Comparison of ENCODE assay signal across 8 mouse cellular contexts in the genomic region with DNA sequence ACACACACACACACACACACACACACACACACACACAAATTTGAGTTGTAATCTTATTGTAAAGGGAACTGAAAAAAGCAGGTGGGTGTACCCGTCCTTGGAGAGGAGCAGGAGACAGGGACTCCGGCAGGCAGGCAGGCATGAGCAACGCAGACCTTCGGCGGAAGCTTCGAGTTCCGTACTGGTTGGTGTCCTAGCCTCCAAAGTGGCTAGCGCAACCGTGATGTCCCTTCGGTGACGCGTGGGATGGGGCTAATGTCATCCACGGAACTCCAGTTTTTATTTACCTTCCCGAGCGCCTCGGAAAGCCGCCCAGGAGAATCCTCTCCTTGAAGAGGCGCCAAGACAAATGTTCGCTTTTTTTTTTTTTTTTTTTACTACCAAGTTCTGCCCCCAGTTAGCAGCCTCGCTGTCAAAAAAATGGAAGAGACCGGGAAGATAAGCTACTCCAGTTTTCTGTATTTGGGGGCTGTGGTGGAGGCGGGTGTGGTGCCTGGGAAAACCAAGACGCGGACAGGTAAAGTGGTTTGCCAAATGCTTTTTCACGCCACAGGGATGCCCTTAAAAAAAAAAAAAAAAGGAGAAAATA. TPM values are rescaled to one million over a fixed set of nuclear protein-coding genes. Genes with fewer than 3 reads are reported as not detected.
DNase-seq lines count a peak whose midpoint lies in the region; ATAC-seq and TF ChIP-seq lines count a peak whose summit lies in the region.

No protein-coding gene starts in this region.

- TF ChIP-seq CTCF in lung, postnatal 0 days (IDR thresholded peaks at IDR 0.05): no peak

- under 1% methylated on average over 25 of the region's 25 CpGs for WGBS in lung, postnatal 0 days
- 1% methylated on average over 25 of the region's 25 CpGs for WGBS in midbrain, embryonic 12.5 days

- H3K4me2 ChIP-seq in lung, postnatal 0 days (replicated peaks; ENCODE audit: low read depth, low read length): peak overlapping the region; percentile 82
- H3K4me2 ChIP-seq in midbrain, embryonic 12.5 days (replicated peaks): peak overlapping the region; percentile 96

- H3K4me3 ChIP-seq in lung, postnatal 0 days (ENCODE audit: low read depth, low read length): peak overlapping the region; percentile 41
- H3K4me3 ChIP-seq in midbrain, embryonic 12.5 days: peak overlapping the region; percentile 46

- no peaks in the 10 kb centered on the region for H3K36me3 ChIP-seq in lung, postnatal 0 days (ENCODE audit: insufficient read depth, low read length)
- no peaks in the 10 kb centered on the region for H3K36me3 ChIP-seq in midbrain, embryonic 12.5 days

- ATAC-seq in lung, postnatal 0 days: no peak
- ATAC-seq in inflammation-experienced regulatory T-cells, adult 6 months: peak; percentile 3
- 0 out of 2 replicates have a peak, but pooled peaks have one; percentile 27 for ATAC-seq in midbrain, embryonic 12.5 days (ENCODE audit: low FRiP score, low read depth)

- peak overlapping the region; percentile 64 for H3K27ac ChIP-seq in lung, postnatal 0 days (ENCODE audit: low read length)
- no peak overlapping the region for H3K27ac ChIP-seq in midbrain, embryonic 12.5 days (replicated peaks)

- peak; percentile 46 for DNase-seq in adrenal gland, adult 8-10 months
- no peak for DNase-seq in adrenal gland, postnatal 14 days
- no peak for DNase-seq in lung, postnatal 0 days (ENCODE audit: low spot score)
- DNase-seq in lung, postnatal 25 days (ENCODE audit: low spot score): no peak
- DNase-seq in embryo, embryonic 11 days: no peak
- DNase-seq in spleen, postnatal 36 days (ENCODE audit: low spot score in 2 of 2): no peak

- H3K9me3 ChIP-seq in lung, postnatal 0 days (ENCODE audit: low read length): no peaks in the 10 kb centered on the region
- H3K9me3 ChIP-seq in midbrain, embryonic 12.5 days: no peaks in the 10 kb centered on the region

- peak overlapping the region; percentile 32; the same call in 1 of the 2 replicates for H3K9ac ChIP-seq in lung, postnatal 0 days (replicated peaks; ENCODE audit: low read depth)
- peak overlapping the region; percentile 59 for H3K9ac ChIP-seq in midbrain, embryonic 12.5 days (replicated peaks)

- no peaks in the 10 kb centered on the region for H3K27me3 ChIP-seq in lung, postnatal 0 days (replicated peaks; ENCODE audit: insufficient read depth, low read length)
- no peaks in the 10 kb centered on the region; the same call in none of the 2 replicates for H3K27me3 ChIP-seq in midbrain, embryonic 12.5 days

- TF ChIP-seq EP300 in lung, postnatal 0 days (IDR thresholded peaks at IDR 0.05): no peak; the same call in 1 of the 2 replicates

- H3K4me1 ChIP-seq in lung, postnatal 0 days (ENCODE audit: insufficient read depth, low read depth, low read length): peaks cover 21% of the 10 kb centered on the region
- peaks cover 54% of the 10 kb centered on the region for H3K4me1 ChIP-seq in midbrain, embryonic 12.5 days

RNA-seq across cellular contexts. Expression of gene Msl1, which starts 6.0 kb away (rescaled TPM):
- 10 to 100 TPM; 93.5 to 98.5 (median 93.7) TPM for total RNA-seq in adrenal gland, adult 8-10 months (2022)
- 88.5 and 88.7 TPM in 2 replicates for total RNA-seq in adrenal gland, postnatal 14 days (2021)
- 16.3 and 21.3 TPM in 2 replicates for polyA plus RNA-seq in lung, postnatal 0 days (2015; fragmentation: Nextera tagmentation; extraction: Ambion mirVana)
- 10 to 100 TPM; 16.7 to 26.3 (median 20.4) TPM for polyA plus RNA-seq in inflammation-experienced regulatory T-cells, adult 6 months (2017; shearing (Covaris generic))
- 38.6 and 42.4 TPM in 2 replicates for polyA plus RNA-seq in midbrain, embryonic 12.5 days (2016; fragmentation: Nextera tagmentation; extraction: Ambion mirVana)

RNA-seq across cellular contexts. Expression of gene Nr1d1, which starts 14.2 kb away (rescaled TPM):
- 100 to 1,000 TPM; 140 to 286 (median 201) TPM for total RNA-seq in adrenal gland, adult 8-10 months (2022)
- total RNA-seq in adrenal gland, postnatal 14 days (2021): 32.9 and 51.0 TPM in 2 replicates
- polyA plus RNA-seq in lung, postnatal 0 days (2015; fragmentation: Nextera tagmentation; extraction: Ambion mirVana): 6.9 and 8.9 TPM in 2 replicates
- 1 to 10 TPM; 6.5 to 8.4 (median 7.3) TPM for polyA plus RNA-seq in inflammation-experienced regulatory T-cells, adult 6 months (2017; shearing (Covaris generic))
- polyA plus RNA-seq in midbrain, embryonic 12.5 days (2016; fragmentation: Nextera tagmentation; extraction: Ambion mirVana): 1.2 and 1.5 TPM in 2 replicates

RNA-seq across cellular contexts. Expression of gene Casc3, which starts 15.4 kb away (rescaled TPM):
- 10 to 100 TPM; 34.3 to 47.2 (median 41.6) TPM for total RNA-seq in adrenal gland, adult 8-10 months (2022)
- total RNA-seq in adrenal gland, postnatal 14 days (2021): 37.8 and 38.8 TPM in 2 replicates
- polyA plus RNA-seq in lung, postnatal 0 days (2015; fragmentation: Nextera tagmentation; extraction: Ambion mirVana): 22.7 and 22.9 TPM in 2 replicates
- 10 to 100 TPM in 2 of 3 experiments, 1 to 10 TPM in 1; 8.7 to 14.8 (median 11.6) TPM for polyA plus RNA-seq in inflammation-experienced regulatory T-cells, adult 6 months (2017; shearing (Covaris generic))
- polyA plus RNA-seq in midbrain, embryonic 12.5 days (2016; fragmentation: Nextera tagmentation; extraction: Ambion mirVana): 65.5 and 74.2 TPM in 2 replicates

RNA-seq across cellular contexts. Expression of gene Rapgefl1, which starts 47.3 kb away (rescaled TPM):
- total RNA-seq in adrenal gland, adult 8-10 months (2022): 1 to 10 TPM in 2 of 4 experiments, under 1 TPM in 2; 0.55 to 1.8 (median 1.0) TPM
- 0.79 and 0.93 TPM in 2 replicates for total RNA-seq in adrenal gland, postnatal 14 days (2021)
- polyA plus RNA-seq in lung, postnatal 0 days (2015; fragmentation: Nextera tagmentation; extraction: Ambion mirVana): 1.1 and 1.5 TPM in 2 replicates
- polyA plus RNA-seq in inflammation-experienced regulatory T-cells, adult 6 months (2017; shearing (Covaris generic)): under 1 TPM in 2 of 3 experiments, not detected in 1; 0.32 to 0.63 TPM
- polyA plus RNA-seq in midbrain, embryonic 12.5 days (2016; fragmentation: Nextera tagmentation; extraction: Ambion mirVana): 3.0 and 3.1 TPM in 2 replicates

RNA-seq across cellular contexts. Expression of gene Thra, which starts 48.9 kb away (rescaled TPM):
- 100 to 1,000 TPM in 1 of 4 experiments, 10 to 100 TPM in 3; 67.1 to 111 (median 82.9) TPM for total RNA-seq in adrenal gland, adult 8-10 months (2022)
- 106 and 124 TPM in 2 replicates for total RNA-seq in adrenal gland, postnatal 14 days (2021)
- 38.1 and 40.5 TPM in 2 replicates for polyA plus RNA-seq in lung, postnatal 0 days (2015; fragmentation: Nextera tagmentation; extraction: Ambion mirVana)
- polyA plus RNA-seq in inflammation-experienced regulatory T-cells, adult 6 months (2017; shearing (Covaris generic)): 1 to 10 TPM; 1.3 to 6.3 (median 5.2) TPM
- 45.3 and 47.6 TPM in 2 replicates for polyA plus RNA-seq in midbrain, embryonic 12.5 days (2016; fragmentation: Nextera tagmentation; extraction: Ambion mirVana)
